Mouse (Mus musculus) bone marrow macrophage, adult 2 months (primary cell): ENCODE results near the gene Tmem178b.

ENCODE experiments used
- CTCF ChIP-seq: IDR thresholded peaks from 2 replicates; pipeline ENCODE4 v1.5.1; 2012; ENCODE audit warnings: low read depth, mild to moderate bottlenecking, low read length, moderate library complexity
- POLR2A ChIP-seq: IDR thresholded peaks from 2 replicates; pipeline ENCODE4 v1.6.1; 2012; ENCODE audit warnings: mild to moderate bottlenecking, low read depth, low read length, borderline replicate concordance

GRCm38 (mm10) chr6:40220634-40221120, 347.6 kb downstream of the Tmem178b start:
- TF ChIP-seq POLR2A (no peak), CTCF (no peak)
